Mouse (Mus musculus) heart, adult 2 months (tissue): ENCODE measurements around the gene Rxra.
A peak's percentile ranks its signal among the peaks of the same experiment; 100 is the strongest.

Experiments used
- CTCF ChIP-seq: fragments of 200-600 bp; IDR thresholded peaks from 2 replicates; pipeline ENCODE4 v1.8.1; 2022; ENCODE audit warnings: antibody characterized with exemption, mild to moderate bottlenecking, moderate library complexity
- POLR2A ChIP-seq: fragments of 200-500 bp; IDR thresholded peaks from 2 replicates; pipeline ENCODE4 v1.6.1; 2011; ENCODE audit warnings: mild to moderate bottlenecking, low read depth, low read length, control low read depth; ENCODE audit not compliant: insufficient read depth

GRCm38 (mm10) chr2:27703852-27704640 is 27.8 kb downstream of the Rxra start:
- TF ChIP-seq CTCF (peak; percentile 24), POLR2A (no peak)
